Mouse (Mus musculus) splenic B cell, adult 2 months (primary cell): ENCODE data around the gene Bmx.

ENCODE experiments used
- DNase-seq: peaks from one replicate; pipeline ENCODE4 v3.0.0-alpha.2; 2011; ENCODE audit warnings: low read depth, low spot score
- H3K27me3 ChIP-seq: 2 replicates; pipeline ENCODE4 v1.6.1; 2012; ENCODE audit warnings: mild to moderate bottlenecking, low read length, moderate library complexity, mixed read lengths; ENCODE audit not compliant: control insufficient read depth, poor library complexity, insufficient read depth, severe bottlenecking
- H3K36me3 ChIP-seq: 2 replicates; pipeline ENCODE4 v1.6.1; 2012; ENCODE audit warnings: mild to moderate bottlenecking, low read length, moderate library complexity, mixed read lengths; ENCODE audit not compliant: control insufficient read depth, poor library complexity, insufficient read depth, severe bottlenecking

The Bmx gene

DNA sequence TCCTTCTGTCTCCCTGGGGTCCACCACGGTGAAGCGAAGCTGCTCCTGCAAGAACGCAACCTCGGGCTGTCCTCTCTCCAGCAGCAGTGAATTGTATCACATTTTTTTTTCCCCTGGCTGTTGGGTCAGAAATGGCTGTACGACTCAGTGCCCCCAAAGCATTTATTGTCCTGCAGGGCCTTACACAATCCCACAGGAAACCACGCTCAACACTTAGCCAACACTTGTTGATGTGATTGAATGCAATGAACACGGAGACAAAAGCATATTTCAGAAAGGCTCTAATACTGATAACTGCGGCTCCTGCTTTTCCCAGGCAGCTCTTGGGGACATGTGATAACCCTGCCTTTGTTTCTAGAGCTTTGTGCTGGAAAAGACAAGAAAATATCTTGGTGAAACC is at the start of gene Bmx:
Gene Bmx, minus strand, starts transcription at position 137 of the 400 bp plus-strand sequence.
- Histone ChIP-seq H3K27me3 (no peaks in the 10 kb centered on the region), H3K36me3 (no peaks in the 10 kb centered on the region)
- no peak for DNase-seq

DNA sequence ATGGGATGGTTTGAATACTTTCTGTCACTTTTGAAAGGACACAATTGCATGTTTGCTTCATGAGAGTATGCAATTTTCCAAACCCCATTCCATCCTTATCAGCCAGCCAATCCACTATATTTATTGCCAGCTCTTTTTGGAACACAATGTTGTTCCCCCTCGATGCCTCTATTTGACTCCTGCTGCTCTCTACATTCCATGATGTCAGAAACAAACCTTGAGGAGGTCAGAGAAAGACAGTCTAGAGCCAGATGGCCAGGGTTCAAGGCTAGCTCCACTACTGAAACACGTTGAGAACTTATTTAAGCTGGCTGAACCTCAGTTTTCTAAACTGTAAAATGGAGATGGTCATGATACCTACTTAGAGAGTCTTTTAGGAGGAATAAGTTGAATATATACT is 48.3 kb upstream of the Bmx start:
- no peaks in the 10 kb centered on the region for H3K27me3 ChIP-seq
- no peak for DNase-seq
- H3K36me3 ChIP-seq, result no peaks in the 10 kb centered on the region

DNA sequence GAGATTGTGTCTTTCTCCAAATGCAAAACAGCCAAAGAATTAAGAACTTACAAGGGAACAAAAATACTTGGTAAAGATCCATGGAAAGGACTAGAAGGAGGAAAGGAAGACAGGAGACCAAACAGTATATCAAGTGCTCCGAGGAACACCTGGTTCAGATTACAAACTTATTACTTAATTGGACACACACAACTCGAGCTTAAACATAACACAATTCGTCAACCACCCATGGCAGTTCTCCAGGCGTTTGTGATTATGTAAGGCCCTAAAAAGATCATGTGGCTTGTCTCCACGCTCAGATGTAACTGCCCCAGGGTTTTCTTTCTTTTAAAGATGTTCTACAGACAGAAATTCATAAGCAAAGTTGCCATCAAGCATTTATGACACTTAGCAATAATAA is 33.2 kb upstream of the Bmx start:
- no peak for DNase-seq
- H3K36me3 ChIP-seq, result no peaks in the 10 kb centered on the region
- H3K27me3 ChIP-seq, result no peaks in the 10 kb centered on the region

DNA sequence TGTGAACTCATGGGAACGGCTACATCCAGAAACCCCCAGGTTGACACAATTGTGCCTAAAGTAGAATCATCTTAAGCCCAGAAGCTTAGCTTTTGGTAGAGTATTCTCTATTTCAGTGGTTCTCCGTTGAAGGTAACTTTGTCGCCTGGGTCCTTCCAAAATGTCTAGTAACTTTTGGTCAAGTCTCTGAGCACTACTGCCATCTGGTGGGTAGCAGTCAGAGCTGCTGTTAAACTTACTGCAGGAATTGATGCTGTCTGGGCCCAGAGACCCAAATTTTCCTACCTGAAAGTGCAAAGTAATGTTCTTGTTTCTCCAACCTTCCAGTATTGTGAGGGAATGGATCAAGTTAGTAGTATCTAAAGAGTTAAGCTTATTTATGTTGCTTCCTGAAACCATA is 29.1 kb upstream of the Bmx start:
- peak; percentile 69 for DNase-seq
- Histone ChIP-seq H3K36me3 (no peaks in the 10 kb centered on the region), H3K27me3 (no peaks in the 10 kb centered on the region)

DNA sequence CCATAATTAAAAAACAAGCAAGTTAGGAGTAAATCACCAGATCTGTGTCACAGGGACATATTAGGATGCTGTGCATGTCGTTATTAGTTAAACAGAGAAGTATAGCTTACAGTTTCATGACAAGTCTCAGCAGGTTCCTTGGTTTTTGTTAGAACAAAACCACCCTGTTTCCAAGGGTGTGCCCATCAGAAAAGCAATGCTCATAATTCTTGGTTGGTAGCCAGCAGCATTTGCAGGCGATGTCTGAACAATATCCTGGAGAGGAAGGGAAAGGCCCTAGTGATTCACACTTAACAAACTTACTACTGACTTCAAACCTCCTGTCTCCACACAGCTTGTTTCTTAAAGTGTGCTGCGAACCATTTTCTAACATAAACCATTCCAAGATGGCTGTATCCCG is 25.8 kb upstream of the Bmx start:
- Histone ChIP-seq H3K36me3 (no peaks in the 10 kb centered on the region), H3K27me3 (no peaks in the 10 kb centered on the region)
- DNase-seq, result no peak

DNA sequence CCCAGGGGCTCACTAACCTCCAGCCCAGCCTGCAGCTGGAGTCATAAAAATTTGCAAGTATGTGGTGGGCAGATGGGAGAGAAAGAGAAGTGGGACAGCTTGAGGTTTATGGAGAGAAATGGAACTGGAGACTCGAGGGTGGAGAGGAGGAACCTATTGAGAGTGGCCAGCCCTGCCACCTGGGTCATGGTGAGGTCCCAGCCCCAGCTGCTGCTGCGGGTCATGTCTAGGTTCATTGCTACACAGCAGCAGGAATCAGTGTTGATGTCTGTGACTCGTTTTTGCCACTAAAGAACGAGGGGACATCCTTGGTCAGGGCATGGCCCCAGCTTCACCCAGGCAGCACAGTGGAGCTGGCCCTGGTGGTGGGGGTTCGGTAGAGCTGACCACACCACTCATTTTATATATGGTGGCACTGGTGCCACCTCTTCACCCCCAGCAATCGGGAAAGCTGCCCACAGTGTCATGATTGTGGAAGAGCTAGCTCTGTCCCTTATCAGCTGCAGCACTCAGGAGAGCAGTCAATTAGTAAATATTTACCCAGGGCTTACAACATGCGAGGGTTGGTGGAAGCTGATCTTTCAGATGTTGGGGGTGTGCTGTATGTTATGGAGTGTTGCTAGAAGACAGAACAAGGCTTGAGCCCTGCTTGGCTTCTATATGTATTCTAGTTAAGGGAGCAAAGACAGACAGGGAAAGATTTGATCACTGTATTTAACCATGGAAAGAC is 23.1 kb upstream of the Bmx start:
- Histone ChIP-seq H3K27me3 (no peaks in the 10 kb centered on the region), H3K36me3 (no peaks in the 10 kb centered on the region)
- DNase-seq, result no peak

DNA sequence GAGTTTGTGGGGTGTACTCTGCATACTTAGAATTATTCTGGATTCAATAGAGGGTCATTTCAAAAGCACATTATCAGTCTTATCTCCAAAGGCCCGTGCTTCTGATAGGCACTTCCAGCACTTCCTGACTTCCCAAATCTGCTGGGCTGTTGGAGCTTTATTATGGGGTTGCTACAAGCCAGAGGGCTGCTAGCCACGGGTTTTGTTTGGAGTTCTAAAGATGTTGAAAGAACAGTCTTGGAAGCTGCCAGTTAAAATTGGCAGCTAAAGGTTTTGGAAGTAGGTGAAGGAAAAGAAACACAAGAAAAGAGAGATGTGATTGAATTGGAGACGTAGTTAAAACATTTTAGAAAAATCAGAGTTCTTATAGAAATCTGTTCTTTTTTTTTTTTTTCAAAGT is 17.5 kb upstream of the Bmx start:
- Histone ChIP-seq H3K27me3 (no peaks in the 10 kb centered on the region), H3K36me3 (no peaks in the 10 kb centered on the region)
- DNase-seq, result no peak

DNA sequence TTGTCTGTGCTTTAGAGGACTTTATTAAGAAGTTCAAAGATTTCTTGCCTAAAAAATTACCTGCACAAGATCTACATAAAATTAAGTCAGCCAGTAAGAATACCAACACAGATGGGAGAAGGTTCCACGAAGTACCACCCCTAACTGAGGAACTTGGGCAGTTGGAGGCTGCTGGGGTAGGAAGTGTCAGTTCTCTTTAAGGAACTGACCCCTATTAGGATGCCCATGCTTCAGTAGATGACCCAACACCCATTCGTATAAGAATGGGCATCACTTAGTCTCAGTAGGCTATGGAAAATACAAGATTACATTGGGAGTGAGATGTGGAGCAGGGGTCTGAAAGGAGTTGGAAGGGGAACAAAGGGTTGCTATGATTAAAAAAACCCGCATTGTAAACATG is 12.6 kb upstream of the Bmx start:
- Histone ChIP-seq H3K27me3 (no peaks in the 10 kb centered on the region), H3K36me3 (no peaks in the 10 kb centered on the region)
- DNase-seq, result no peak

DNA sequence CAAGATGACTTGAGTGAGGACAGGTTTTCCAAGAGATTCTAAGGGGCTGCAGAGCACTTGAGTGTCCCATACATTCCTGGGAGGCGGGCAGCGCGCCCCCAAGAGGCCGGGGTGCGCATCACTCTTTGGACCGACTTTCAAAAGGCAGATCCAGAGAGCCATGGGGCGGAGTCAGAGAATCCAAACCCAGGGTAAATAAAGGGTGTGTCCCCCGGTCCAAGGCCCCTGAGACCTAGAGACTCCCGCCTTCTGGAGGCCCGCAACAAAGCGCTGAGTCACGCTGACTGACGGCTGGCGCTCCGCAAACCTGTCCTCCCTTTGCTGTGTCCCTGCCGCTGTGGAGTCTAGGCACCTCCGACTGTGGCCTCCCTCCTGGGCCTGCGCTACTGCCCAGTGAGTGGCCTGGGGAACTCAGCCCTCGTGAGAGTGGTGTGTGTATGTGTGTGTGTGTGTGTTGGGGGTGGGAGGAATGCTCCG is 11.3 kb upstream of the Bmx start, which contains the start of gene Pir:
Gene Pir, plus strand, starts transcription at position 87 of the 477 bp plus-strand sequence.
- peak; percentile 5 for DNase-seq
- no peaks in the 10 kb centered on the region for H3K27me3 ChIP-seq
- no peaks in the 10 kb centered on the region for H3K36me3 ChIP-seq

DNA sequence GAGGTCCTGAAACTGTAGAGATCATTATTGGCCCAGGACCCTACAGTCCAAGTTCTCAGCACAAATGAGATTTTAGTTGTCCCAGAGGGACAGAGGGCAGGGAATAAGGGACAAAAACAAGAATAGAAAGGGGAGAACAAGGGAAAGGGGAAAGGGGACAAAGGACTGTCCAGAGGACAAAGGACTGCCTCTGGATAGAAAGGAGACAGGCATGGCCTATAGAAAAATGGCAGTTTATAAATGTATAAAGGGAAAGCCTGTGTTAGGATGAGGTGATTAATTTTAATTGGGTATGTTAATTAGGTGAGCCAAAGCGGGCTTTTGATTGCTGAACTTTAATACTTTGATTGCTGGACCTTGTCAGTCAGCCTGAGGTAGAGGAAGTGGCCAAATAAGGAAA is 6.9 kb upstream of the Bmx start:
- peak; percentile 25 for DNase-seq
- no peaks in the 10 kb centered on the region for H3K36me3 ChIP-seq
- H3K27me3 ChIP-seq, result no peaks in the 10 kb centered on the region

DNA sequence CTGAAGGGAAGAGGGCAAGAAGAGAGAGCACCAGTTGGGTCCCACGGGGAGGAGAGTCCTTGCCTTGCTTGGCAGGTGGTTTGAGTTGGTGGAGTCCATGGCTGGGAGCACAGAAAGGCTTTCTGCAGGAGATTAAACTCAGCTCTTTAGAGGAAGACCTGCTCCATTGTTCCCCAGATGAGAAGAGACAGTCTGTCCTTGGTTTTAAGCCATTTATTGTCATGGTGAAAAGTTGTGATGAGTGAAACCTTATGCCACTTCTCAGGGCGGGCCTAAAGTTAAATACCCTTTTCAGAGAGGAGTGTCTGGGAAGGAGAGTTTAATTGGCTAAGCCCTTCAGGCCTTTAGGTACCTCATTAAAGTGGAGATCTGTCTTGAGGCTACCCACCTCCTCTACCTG is 4.3 kb upstream of the Bmx start:
- Histone ChIP-seq H3K36me3 (no peaks in the 10 kb centered on the region), H3K27me3 (no peaks in the 10 kb centered on the region)
- DNase-seq, result no peak

DNA sequence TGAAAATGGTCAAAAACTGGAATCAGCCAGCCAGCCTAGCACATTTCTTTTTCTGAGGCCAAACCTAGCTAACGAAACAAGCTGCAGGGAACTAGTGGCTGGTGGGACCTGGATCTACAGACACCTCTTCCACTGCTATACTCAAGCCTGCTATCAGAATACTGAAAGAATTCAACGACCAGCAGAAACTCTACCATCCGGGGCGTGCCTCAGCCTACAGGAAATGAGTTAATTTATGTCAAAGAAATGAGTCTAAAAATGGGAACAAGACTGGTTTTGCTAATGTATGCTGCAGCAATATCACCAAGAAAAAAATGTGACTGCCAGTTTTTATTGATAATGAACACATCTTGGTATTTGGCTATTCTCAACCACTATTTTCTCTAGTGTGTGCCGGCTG is 669 bp upstream of the Bmx start:
- DNase-seq, result peak; percentile 18
- no peaks in the 10 kb centered on the region for H3K27me3 ChIP-seq

DNA sequence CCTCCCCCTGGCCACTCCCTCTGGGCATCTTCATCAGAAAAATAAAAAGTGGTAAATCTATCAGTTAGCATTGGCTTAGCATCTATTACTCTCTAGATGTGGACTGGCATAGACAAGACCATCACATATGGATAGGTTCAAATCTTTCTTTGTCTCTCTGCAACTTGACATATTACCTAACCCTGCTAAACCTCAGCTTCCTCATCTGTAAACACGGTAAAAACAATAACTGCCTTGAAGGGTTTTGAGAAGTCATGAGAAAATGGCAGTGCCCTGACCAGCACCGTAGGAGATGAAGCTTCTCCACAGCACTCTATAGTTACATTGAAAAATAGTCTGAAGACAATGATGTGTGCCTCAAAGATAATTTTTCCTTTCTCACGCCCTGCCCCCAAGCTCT is 1.5 kb downstream of the Bmx start:
- H3K36me3 ChIP-seq, result no peaks in the 10 kb centered on the region
- no peak for DNase-seq
- H3K27me3 ChIP-seq, result no peaks in the 10 kb centered on the region

More for the DNA sequence above, 669 bp upstream of the Bmx start:
- H3K36me3 ChIP-seq, result no peaks in the 10 kb centered on the region

DNA sequence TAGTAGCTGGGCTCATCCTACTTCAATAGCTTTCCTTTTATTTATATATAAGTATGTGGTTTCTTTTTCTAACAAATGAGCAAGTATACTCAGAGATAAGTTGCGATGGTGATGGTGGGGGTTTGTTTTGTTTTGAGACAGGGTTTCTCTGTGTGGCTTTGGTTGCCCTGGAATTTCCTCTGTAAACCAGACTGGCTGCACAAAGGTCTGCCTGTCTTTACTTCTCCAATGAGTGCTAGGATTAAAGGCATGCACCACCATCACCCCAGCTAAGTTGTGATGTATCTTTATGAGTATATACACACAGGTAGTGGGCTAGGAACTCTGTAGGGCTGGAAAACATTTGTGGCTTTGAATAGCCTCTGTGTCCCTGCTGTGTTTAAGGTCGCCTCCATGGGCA is 11.3 kb downstream of the Bmx start:
- DNase-seq, result no peak
- no peaks in the 10 kb centered on the region for H3K36me3 ChIP-seq
- H3K27me3 ChIP-seq, result no peaks in the 10 kb centered on the region

DNA sequence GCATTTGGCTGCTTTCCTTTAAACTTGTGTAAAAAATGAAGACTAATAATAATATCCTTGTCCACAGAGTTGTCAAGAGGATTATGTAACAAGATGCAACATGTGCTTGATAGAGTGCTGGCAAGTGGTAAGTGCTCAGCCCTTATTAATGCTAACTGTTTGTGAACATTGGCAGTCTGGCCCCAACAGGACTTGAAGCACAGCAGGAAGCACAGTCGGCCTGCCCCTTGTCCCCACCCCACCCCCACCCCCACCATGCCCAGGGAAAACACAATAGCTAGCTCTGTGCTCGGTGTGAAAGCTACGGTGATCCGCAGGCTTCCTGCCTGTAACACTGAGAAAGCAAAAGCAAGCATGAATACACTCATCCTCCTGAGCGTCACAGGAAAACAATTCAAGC is 12.3 kb downstream of the Bmx start:
- Histone ChIP-seq H3K27me3 (no peaks in the 10 kb centered on the region), H3K36me3 (no peaks in the 10 kb centered on the region)
- DNase-seq, result no peak

DNA sequence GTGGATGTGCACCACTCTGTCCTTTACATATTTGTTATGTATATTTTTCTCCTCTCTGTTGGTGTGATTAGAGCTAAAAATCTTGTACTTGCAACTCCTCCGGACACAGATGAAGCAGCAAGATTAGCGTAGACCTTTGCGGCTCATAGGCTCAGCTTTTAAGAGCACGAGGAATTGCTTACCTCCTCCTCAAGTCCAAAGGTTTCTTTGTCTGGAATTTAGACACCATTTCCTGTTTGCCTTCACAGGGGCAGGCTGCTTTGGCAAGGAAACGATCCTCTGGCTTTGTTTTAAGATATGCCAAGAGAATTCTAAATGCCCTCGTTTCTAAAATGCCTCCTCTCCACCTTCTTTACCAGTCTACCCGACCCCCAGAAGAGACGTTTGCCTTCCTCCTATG is 24.6 kb downstream of the Bmx start:
- H3K27me3 ChIP-seq, result no peaks in the 10 kb centered on the region
- no peaks in the 10 kb centered on the region for H3K36me3 ChIP-seq
- no peak for DNase-seq
